Mouse (Mus musculus) hematopoietic multipotent progenitor cell, adult 10-12 weeks (in vitro differentiated cells): ENCODE data around the gene Sltm. TPM values are rescaled to one million over a fixed set of nuclear protein-coding genes. Genes with fewer than 3 reads are reported as not detected.

Source experiments
- polyA plus RNA-seq: library from polyadenylated mRNA; stranded (reverse); fragments of >175 nt; gene quantifications from 2 replicates; pipeline ENCODE4 v1.2.3, GENCODE M21; 2012; ENCODE audit warnings: low replicate concordance

The Sltm gene
- 18.9 and 19.1 TPM in 2 replicates for polyA plus RNA-seq

GRCm38 (mm10) chr9:70542305-70543041 lies at the start of gene Sltm:
Gene Sltm (plus strand): TSS chr9:70542754.

GRCm38 (mm10) chr9:70503626-70504041 lies 38.9 kb upstream of the Sltm start, which contains the start of gene Rnf111:
Gene Rnf111 (minus strand): TSS chr9:70503725.

Other genes starting within 250 kb of the Sltm start
- 4.2 and 14.2 TPM in 2 replicates for gene Ccnb2, start 121.2 kb upstream of the Sltm start, polyA plus RNA-seq
- gene Rnf111, start 39.0 kb upstream of the Sltm start, polyA plus RNA-seq: 14.0 and 14.5 TPM in 2 replicates
- 2.5 and 10.2 TPM in 2 replicates for gene Gm10642, start 113.5 kb downstream of the Sltm start, polyA plus RNA-seq
- gene Mindy2, start 114.4 kb downstream of the Sltm start, polyA plus RNA-seq: 22.7 and 58.9 TPM in 2 replicates
- 37.3 and 53.2 TPM in 2 replicates for gene Adam10, start 136.2 kb downstream of the Sltm start, polyA plus RNA-seq